Mouse (Mus musculus) ovary, adult 18-20 months (tissue): ENCODE results near the gene Gm28729.
A peak's percentile ranks its signal among the peaks of the same experiment; 100 is the strongest.

Experiments
- DNase-seq: peaks from one replicate; pipeline ENCODE4 v3.0.0; 2022; ENCODE audit warnings: low spot score, mixed read lengths

The Gm28729 gene

DNA sequence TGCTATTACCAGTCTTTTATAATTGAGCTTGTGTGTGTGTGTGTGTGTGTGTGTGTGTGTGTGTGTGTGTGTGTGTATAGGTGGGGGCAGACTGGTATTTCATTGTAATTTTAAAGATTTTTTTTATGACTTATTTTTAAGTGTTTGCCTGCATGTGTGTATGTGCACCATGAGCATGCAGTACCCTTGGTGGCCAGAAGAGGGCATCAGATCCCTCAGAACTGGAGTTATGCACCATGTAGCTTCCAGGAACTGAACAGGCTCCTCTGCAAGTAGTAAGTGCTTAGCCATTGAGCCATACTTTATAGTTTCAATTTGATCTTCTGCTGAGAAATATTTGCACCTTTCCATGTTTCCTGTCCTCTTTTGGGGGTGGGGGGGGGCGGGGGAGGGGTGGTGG is 63.5 kb downstream of the Gm28729 start:
- no peak for DNase-seq

DNA sequence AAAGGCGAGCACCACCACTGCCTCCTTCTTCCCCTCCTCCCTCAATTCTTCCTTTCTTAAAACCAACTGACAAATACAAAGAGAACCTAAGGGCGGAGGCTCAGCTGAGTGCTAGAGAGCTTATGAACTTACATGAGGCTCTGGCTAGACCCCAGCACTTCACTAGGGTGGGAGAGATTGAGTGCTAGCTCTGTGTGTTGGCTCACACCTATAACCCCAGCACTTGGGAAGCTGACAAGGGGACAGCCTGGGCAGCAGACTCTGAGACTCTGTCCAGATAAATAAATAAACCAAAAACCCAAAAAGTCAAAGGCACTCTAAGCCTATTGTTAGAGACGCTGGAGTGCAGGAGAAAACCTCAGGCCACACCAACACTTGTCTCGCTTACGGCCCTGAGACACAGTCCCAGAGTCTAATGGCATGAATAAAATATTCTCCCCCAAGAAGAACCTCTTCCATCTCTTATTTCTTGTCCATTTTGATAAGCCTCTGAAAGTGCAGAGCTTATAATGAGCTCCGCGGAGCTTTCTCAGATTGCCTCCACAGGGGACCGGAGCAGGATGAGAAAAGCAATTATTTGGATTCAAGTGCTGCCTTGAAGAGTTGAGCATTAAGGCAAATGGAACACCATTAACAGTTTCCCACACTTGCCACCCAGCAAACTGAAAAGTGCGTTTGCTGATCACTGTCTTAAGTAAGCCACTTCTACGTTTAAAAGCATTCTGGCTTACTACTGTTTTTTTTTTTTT is 64.8 kb downstream of the Gm28729 start:
- no peak for DNase-seq

DNA sequence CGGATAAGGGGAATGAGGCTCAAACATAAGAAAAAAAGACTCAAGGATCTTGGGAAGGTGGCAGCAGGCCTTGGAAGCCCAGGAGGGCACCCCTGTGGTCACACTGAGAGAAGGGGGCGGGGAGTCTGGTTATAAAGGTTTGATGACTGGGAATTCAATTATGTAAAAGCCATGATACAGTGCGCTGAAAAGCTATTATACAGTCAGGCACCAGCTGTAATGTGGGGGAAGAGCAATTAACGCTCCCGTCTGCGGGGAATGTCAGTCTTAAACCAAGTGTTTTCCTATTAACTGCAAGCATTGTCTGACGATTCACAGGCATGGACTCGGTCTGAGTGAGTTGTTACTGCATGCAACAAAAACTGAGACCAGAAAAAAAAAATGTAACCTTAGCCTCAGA is 69.4 kb downstream of the Gm28729 start:
- no peak for DNase-seq

DNA sequence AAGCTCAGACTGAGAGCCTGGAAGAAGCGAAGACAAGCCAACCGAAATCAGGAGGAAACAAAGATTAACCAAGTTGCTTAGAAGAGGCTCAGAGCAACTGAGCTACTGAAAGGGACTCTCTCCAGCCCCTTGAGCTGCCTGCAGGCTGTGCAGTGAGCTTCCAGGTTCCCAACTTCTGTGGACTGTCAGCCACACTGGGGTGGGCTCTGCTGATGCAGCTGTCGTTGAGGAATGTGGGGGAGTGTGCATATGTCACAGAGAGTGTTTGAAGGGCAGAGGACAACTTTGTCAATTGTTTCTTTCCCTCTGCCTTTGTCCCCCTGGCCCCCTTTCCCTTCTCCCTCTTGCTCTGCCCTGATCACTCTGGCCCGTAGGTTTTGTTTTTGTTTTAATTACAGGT is 72.1 kb downstream of the Gm28729 start:
- DNase-seq = no peak

DNA sequence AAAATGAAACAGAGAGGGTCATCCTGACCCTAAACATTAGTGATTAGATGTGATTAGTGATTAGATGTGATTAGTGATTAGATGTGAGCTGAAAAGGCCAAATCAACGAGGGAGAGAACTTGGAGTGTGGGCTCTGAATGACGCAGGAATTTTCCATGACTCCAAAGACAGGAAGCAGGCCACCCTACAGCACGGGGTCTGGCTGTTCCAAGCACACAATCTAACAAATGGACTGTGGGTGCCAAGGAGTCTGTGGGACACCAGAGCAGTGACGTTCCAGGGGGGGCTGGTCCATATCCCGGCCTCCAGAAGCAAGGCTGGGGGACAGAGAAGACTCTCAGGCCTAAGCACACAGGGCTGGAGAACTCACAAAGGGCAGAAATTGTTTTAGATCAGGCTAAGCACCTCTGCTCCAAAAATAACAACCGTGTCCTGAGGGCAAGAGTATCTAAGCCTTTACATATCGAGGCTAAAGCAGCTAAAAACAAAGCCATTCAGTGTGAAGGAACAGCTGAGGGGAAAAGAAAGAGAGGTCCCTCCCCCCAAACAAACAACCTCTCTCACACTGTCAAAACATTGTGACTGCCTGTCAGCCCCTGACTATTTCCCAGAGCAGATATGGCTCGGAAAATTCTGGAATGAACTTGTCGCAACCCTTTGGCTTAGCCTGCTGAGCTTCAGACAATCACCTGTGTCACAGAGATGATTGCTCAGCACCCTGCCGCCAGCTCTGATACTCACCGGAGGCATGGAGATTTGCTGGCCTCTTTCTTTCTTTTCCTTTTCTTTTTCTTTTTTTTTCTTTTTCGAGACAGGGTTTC is 74.0 kb downstream of the Gm28729 start:
- DNase-seq = no peak

DNA sequence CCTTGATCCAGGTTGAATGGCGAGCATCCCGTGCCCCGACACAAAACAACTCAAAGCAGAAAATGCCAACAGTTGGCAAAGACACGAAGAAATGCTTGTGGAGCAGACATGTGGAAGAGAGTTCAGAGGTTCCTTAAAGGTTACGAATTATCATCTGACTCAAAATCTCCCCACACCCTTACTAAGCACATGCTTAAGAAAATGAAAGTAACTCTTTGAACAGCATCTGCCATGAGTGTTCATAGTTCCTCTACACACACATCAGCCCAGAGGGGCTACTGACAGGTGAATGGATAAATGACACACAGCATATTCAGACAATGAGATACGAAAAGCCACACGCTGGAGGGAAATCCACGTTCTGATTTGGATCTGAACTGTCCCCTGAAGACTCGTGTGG is 75.5 kb downstream of the Gm28729 start:
- no peak for DNase-seq

DNA sequence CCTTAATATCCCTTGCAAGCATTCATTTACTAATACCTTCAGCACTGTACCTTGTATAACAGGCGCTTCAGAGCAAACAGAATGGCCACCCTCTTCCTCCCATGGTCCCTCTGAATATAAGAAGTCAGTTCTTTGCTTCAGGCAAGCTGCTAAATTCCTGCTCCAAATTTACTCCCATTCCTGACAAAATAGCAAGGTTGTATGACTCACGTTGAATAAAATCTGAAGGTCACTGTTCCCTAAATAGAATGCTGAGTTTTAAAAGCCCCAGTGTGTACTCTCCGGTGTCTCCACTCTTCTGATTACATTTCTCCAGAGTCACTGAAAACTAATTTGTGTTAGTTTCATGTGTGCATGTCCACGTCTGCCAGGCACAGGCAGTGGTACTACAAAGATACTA is 79.7 kb downstream of the Gm28729 start:
- no peak for DNase-seq

DNA sequence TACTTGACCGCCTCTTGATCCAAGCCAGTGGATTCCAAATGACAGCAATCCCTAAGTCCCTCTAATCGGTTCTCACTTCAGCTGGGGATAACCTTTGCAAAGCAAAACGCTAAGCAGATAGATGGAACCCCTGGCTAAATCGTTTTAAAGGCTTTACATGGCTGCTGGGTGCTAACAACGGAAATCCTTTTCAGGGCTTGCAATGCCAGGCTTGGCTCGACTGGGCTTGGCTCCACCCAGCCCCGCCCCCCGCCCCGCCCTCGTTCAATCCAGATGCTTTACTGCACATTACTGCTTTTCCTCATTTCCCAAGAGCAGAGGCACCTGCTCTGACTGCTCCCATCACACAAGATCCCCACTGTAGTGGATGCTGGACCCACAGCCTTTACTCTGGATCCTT is 83.0 kb downstream of the Gm28729 start:
- DNase-seq = no peak

DNA sequence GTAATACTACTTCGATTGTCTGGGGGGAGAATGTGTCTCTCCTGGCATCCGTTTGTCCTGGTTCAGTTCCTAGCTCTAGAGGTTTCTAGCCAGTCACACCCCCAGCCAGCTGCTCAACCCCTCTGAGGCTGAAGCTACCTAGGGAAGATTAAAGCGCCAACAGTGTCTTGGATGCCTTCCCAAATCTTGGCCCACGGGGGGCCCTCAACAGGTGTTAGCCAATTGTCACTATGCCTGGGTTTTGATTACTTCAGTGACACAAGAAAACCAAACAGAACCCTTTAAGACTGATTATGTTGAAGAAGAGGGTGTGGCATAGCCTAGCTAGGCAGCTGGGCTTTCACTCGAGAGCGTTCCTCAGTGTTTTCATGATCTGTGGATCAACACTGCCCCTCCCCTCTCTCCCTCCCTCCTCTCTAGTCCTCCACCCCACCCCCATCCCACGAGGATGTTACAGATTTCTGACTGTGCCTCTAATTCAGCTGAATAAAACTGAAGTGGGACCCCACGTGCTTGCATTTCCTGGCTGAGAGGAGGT is 86.7 kb downstream of the Gm28729 start:
- DNase-seq = no peak

DNA sequence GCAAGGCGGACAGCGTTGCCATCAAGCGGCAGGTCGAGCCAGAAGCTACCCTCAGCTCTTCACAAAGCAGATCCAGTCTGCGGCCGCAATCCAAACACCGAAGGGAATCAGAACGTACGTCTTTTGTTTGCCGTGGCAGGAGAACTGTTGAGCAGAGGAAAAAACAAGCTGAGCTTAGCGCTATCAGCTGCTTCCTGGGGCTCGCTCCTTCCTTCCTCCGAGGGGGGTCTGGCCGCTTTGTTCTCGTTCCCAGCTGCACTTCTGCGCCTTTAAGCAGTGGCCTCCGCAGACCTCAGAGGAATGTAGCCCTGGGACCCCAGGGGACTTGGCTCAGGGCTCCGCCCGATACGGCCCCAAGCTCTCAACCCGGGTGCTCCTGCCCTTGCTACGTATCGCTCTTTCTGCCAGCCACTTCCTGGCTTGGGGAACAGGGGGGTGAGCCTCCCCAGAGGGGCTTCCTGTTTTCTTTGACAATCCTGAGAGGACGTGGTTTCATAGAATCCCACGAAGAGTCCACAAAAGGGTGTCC is 87.2 kb downstream of the Gm28729 start:
- DNase-seq = peak; percentile 58

DNA sequence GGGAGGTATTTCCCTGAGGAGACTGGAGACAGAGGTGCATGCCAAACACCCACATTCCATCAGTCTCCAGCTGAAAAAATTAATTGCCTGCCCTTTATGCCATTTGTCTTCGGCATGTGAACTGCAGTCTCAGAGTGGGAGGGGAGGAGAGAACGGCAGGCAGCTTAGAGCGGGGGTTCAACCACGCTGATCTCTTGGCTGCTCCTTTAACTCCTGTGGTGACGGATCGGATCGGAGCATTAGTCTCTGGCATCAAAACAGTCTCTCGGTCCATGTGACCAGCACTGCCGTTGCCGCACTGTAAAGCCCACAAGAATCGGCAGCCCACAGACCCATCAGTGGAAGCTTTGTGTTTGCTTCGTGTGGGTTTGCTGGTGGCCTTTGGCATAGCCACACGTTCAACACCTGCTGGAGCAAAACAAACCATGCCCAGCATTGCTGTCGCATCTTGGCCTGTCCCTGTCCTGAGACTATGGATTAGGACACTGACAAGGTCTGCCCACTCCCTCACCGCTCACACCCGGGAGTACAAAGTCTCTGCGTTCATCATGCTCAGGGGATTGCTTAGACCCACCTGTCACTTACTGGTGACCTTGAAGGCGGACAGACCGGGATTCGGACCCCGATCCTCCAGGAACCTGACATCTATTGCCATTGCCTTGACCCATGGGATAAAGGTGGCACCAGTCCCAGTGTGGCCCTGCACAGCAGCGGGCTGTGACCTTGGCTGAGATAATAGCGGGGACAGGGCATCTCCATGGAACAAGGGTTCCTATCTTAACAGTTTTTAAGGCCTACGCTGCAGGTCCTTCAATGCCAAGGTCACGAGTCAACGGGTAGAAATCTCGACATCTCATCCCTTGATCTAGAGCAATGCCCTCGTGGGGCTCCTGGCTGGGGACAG is 87.9 kb downstream of the Gm28729 start:
- no peak for DNase-seq
